Mouse (Mus musculus) forebrain, embryonic 15.5 days (tissue): ENCODE measurements around the gene Itgb6. TPM values are rescaled to one million over a fixed set of nuclear protein-coding genes. Genes with fewer than 3 reads are reported as not detected.

ENCODE experiments used
- ATAC-seq: fragments of 200-750 bp; cut with Nextera tagmentation; replicated peaks from 2 replicates; pipeline ENCODE4 v1.8.0; 2017; ENCODE audit warnings: mild to moderate bottlenecking, moderate TSS enrichment, moderate library complexity
- H3K27ac ChIP-seq: fragments of 300-500 bp; sonication (generic); replicated peaks from 2 replicates; pipeline ENCODE4 v1.5.1; 2015; ENCODE audit warnings: mild to moderate bottlenecking, inconsistent platforms
- H3K27me3 ChIP-seq: fragments of 300-500 bp; sonication (generic); 2 replicates; pipeline ENCODE4 v1.6.1; 2015; ENCODE audit warnings: inconsistent platforms
- H3K36me3 ChIP-seq: fragments of 300-500 bp; sonication (generic); 2 replicates; pipeline ENCODE4 v1.6.1; 2015; ENCODE audit warnings: mild to moderate bottlenecking, inconsistent platforms
- H3K4me1 ChIP-seq: fragments of 300-500 bp; sonication (generic); 2 replicates; pipeline ENCODE4 v1.6.1; 2015; ENCODE audit warnings: inconsistent platforms
- H3K4me2 ChIP-seq: fragments of 300-500 bp; sonication (generic); replicated peaks from 2 replicates; pipeline ENCODE4 v1.6.1; 2015; ENCODE audit warnings: mild to moderate bottlenecking, inconsistent platforms
- H3K4me3 ChIP-seq: fragments of 300-500 bp; sonication (generic); 2 replicates; pipeline ENCODE4 v1.5.1; 2015; ENCODE audit warnings: mild to moderate bottlenecking, inconsistent platforms
- H3K9ac ChIP-seq: fragments of 300-500 bp; sonication (generic); replicated peaks from 2 replicates; pipeline ENCODE4 v1.6.1; 2015; ENCODE audit warnings: mild to moderate bottlenecking, inconsistent platforms
- H3K9me3 ChIP-seq: fragments of 300-500 bp; sonication (generic); 2 replicates; pipeline ENCODE4 v1.6.1; 2016; ENCODE audit warnings: inconsistent platforms
- WGBS: fragments of 180-500 bp; shearing (Covaris S2); methylation state at CpG from one replicate; pipeline ENCODE4 v1.1.7; 2015; ENCODE audit warnings: mixed read lengths; 5-methylcytosine and 5-hydroxymethylcytosine counted together
- polyA plus RNA-seq: library from polyadenylated mRNA; unstranded; fragments of >200 nt; fragmentation: Nextera tagmentation; extraction: Ambion mirVana; gene quantifications from 2 replicates; pipeline ENCODE4 v1.2.1, GENCODE M21; 2015

The Itgb6 gene
- polyA plus RNA-seq, 1 experiment from 2014 or later, result not detected

- WGBS, result 13% methylated on average over 3 of the region's 3 CpGs
- Histone ChIP-seq H3K27ac (no peak overlapping the region), H3K36me3 (no peaks in the 10 kb centered on the region), H3K4me3 (no peak overlapping the region), H3K27me3 (peaks cover 7% of the 10 kb centered on the region; the same call in 1 of the 2 replicates), H3K4me1 (peaks cover 17% of the 10 kb centered on the region), H3K9ac (no peak overlapping the region), H3K9me3 (no peaks in the 10 kb centered on the region), H3K4me2 (no peak overlapping the region; the same call in 1 of the 2 replicates)
- peak; percentile 68 for ATAC-seq
Measured at GRCm38 (mm10) chr2:60636481-60636880, 86.0 kb downstream of the Itgb6 start.

- H3K27me3 ChIP-seq, result peaks cover 7% of the 10 kb centered on the region; the same call in 1 of the 2 replicates
- H3K9ac ChIP-seq, result no peak overlapping the region
- H3K36me3 ChIP-seq, result no peaks in the 10 kb centered on the region
- no peak overlapping the region for H3K27ac ChIP-seq
- WGBS, result 47% methylated on average over 6 of the region's 6 CpGs
- no peak for ATAC-seq
- H3K4me3 ChIP-seq, result no peak overlapping the region
- H3K4me1 ChIP-seq, result peaks cover 17% of the 10 kb centered on the region
- no peak overlapping the region for H3K4me2 ChIP-seq
- H3K9me3 ChIP-seq, result no peaks in the 10 kb centered on the region
Measured at GRCm38 (mm10) chr2:60636038-60636437, 86.4 kb downstream of the Itgb6 start.

DNA sequence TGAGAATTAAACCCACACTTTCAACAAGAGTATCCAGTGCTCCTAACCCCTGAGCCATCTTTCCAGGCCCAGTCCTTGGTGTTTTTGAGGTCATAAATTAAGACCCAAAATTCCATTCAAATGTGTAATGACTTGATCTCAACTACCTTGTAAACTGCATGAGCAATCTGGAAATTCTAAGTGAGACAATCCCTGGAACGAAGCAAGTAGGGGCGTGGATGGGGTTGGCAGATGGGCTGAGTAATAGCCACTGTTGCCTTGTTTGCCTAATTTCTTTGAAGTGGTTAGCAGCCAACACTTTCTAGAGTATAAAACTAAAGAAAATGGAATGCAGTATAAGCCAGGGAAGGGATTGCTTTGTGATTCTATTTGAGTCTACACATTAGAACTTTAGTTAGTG, 89.7 kb downstream of the Itgb6 start:
- H3K9me3 ChIP-seq, result no peaks in the 10 kb centered on the region
- no peak for ATAC-seq
- 77% methylated on average over 2 of the region's 2 CpGs for WGBS

GRCm38 (mm10) chr2:60630304-60630703, 92.1 kb downstream of the Itgb6 start:
- Histone ChIP-seq H3K9me3 (no peaks in the 10 kb centered on the region), H3K36me3 (no peaks in the 10 kb centered on the region), H3K27me3 (no peaks in the 10 kb centered on the region), H3K27ac (no peak overlapping the region), H3K4me2 (no peak overlapping the region), H3K9ac (no peak overlapping the region), H3K4me1 (no peaks in the 10 kb centered on the region), H3K4me3 (no peak overlapping the region)
- 43% methylated on average over 2 of the region's 2 CpGs for WGBS
- peak; percentile 66 for ATAC-seq

More for the DNA sequence above, 89.7 kb downstream of the Itgb6 start:
- H3K4me3 ChIP-seq, result no peak overlapping the region
- no peaks in the 10 kb centered on the region for H3K27me3 ChIP-seq
- H3K36me3 ChIP-seq, result no peaks in the 10 kb centered on the region
- H3K4me2 ChIP-seq, result no peak overlapping the region
- no peak overlapping the region for H3K9ac ChIP-seq
- no peak overlapping the region for H3K27ac ChIP-seq
- H3K4me1 ChIP-seq, result peaks cover 17% of the 10 kb centered on the region

GRCm38 (mm10) chr2:60627952-60628351, 94.5 kb downstream of the Itgb6 start:
- WGBS, result 78% methylated on average over 4 of the region's 4 CpGs
- H3K4me2 ChIP-seq, result no peak overlapping the region
- H3K9ac ChIP-seq, result no peak overlapping the region
- H3K36me3 ChIP-seq, result no peaks in the 10 kb centered on the region
- H3K9me3 ChIP-seq, result no peaks in the 10 kb centered on the region
- H3K27me3 ChIP-seq, result no peaks in the 10 kb centered on the region
- H3K27ac ChIP-seq, result no peak overlapping the region
- no peak overlapping the region for H3K4me3 ChIP-seq
- no peak for ATAC-seq
- H3K4me1 ChIP-seq, result no peaks in the 10 kb centered on the region

- H3K27ac ChIP-seq, result no peak overlapping the region
- WGBS, result 82% methylated on average over 10 of the region's 10 CpGs
- H3K4me2 ChIP-seq, result no peak overlapping the region
- H3K4me1 ChIP-seq, result no peaks in the 10 kb centered on the region
- no peaks in the 10 kb centered on the region for H3K9me3 ChIP-seq
- no peak overlapping the region for H3K4me3 ChIP-seq
- no peak overlapping the region for H3K9ac ChIP-seq
- no peak for ATAC-seq
- H3K27me3 ChIP-seq, result no peaks in the 10 kb centered on the region
- H3K36me3 ChIP-seq, result no peaks in the 10 kb centered on the region
Measured at GRCm38 (mm10) chr2:60627515-60627914, 94.9 kb downstream of the Itgb6 start.

DNA sequence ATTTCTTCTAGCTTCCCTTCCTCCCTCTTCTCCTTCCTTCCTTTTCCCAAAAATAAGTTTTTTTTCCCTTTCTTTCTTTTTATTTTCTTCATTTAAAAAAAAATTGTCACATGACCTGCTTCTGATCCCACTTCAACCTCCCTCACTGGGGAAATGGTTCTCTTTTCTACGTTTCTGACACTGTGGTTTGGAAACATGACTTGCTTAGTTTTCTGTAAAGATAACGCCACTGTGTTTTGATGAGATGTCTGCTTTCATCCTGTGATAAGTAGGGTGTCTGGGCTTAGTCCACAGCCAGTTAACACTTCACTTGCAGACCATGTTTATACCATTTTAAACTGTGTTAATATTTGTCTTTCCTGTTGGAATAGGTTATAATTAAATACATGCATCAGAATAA, 96.7 kb downstream of the Itgb6 start:
- no peak overlapping the region for H3K4me2 ChIP-seq
- H3K4me3 ChIP-seq, result no peak overlapping the region
- ATAC-seq, result no peak
- H3K27ac ChIP-seq, result no peak overlapping the region
- no peaks in the 10 kb centered on the region for H3K27me3 ChIP-seq
- H3K4me1 ChIP-seq, result no peaks in the 10 kb centered on the region
- H3K36me3 ChIP-seq, result no peaks in the 10 kb centered on the region
- H3K9ac ChIP-seq, result no peak overlapping the region
- WGBS, result 57% methylated on average over 2 of the region's 2 CpGs
- no peaks in the 10 kb centered on the region for H3K9me3 ChIP-seq

- Histone ChIP-seq H3K9ac (no peak overlapping the region), H3K27ac (no peak overlapping the region), H3K4me3 (no peak overlapping the region), H3K4me2 (no peak overlapping the region), H3K27me3 (no peaks in the 10 kb centered on the region), H3K36me3 (no peaks in the 10 kb centered on the region), H3K9me3 (no peaks in the 10 kb centered on the region), H3K4me1 (no peaks in the 10 kb centered on the region)
- WGBS, result 88% methylated on average over 7 of the region's 7 CpGs
- no peak for ATAC-seq
Measured at GRCm38 (mm10) chr2:60622161-60622560, 100.3 kb downstream of the Itgb6 start.

DNA sequence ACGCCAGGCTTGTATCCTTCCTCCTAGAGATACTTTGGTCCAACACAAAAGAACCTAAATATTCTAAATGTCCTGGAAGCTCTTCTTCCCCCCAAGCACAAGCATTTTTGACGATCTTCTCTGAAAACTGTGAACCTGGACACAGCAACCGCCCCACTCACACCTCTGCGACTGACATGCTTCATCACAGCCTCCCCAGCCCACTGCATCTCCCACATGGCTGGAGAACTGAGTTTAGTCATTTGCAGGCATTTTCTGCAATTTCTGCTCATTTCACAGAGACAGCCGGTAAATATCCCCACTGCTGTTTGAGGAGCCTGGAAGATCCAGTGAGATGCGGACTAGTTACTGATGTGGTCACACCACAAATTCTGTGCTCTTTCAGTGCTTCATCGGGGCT, 107.7 kb downstream of the Itgb6 start:
- Histone ChIP-seq H3K9ac (no peak overlapping the region), H3K4me3 (no peak overlapping the region), H3K4me1 (peaks cover 17% of the 10 kb centered on the region), H3K36me3 (no peaks in the 10 kb centered on the region), H3K27ac (no peak overlapping the region), H3K9me3 (no peaks in the 10 kb centered on the region), H3K4me2 (no peak overlapping the region), H3K27me3 (no peaks in the 10 kb centered on the region)
- no peak for ATAC-seq
- 95% methylated on average over 7 of the region's 7 CpGs for WGBS

GRCm38 (mm10) chr2:60613857-60614228, 108.6 kb downstream of the Itgb6 start:
- H3K27me3 ChIP-seq, result no peaks in the 10 kb centered on the region
- peaks cover 17% of the 10 kb centered on the region for H3K4me1 ChIP-seq
- H3K36me3 ChIP-seq, result no peaks in the 10 kb centered on the region
- no peaks in the 10 kb centered on the region for H3K9me3 ChIP-seq
- no peak overlapping the region for H3K27ac ChIP-seq
- H3K4me2 ChIP-seq, result peak overlapping the region; percentile 20; the same call in 1 of the 2 replicates
- no peak for ATAC-seq
- 42% methylated on average over 3 of the region's 3 CpGs for WGBS
- H3K4me3 ChIP-seq, result no peak overlapping the region
- H3K9ac ChIP-seq, result no peak overlapping the region

GRCm38 (mm10) chr2:60612906-60613856, 109.3 kb downstream of the Itgb6 start:
- H3K9me3 ChIP-seq, result no peaks in the 10 kb centered on the region
- H3K9ac ChIP-seq, result no peak overlapping the region
- 15% methylated on average over 15 of the region's 15 CpGs for WGBS
- H3K27ac ChIP-seq, result no peak overlapping the region
- ATAC-seq, result peak; percentile 53; the same call in 1 of the 2 replicates
- H3K27me3 ChIP-seq, result no peaks in the 10 kb centered on the region
- H3K4me3 ChIP-seq, result no peak overlapping the region
- H3K4me1 ChIP-seq, result peaks cover 17% of the 10 kb centered on the region
- H3K4me2 ChIP-seq, result peak overlapping the region; percentile 20; the same call in 1 of the 2 replicates
- no peaks in the 10 kb centered on the region for H3K36me3 ChIP-seq

DNA sequence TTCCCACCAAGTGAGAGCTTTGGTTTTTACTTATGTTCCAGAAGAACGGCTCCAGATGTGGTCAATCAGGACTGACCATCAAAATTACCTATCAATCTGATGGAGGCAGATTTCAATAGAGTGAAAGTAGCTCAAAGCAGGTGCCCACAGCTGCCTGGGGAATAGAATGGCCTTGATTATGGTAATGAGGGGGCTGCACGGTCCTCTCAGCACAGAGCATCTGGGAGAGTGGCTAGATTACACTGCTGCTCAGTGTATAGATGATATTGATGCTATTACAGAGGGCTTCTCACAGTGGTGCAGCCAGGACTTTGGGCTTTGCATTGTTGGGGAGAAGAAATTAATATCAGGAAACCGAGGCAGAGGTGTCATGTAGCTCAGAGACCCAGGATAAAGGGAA, 110.8 kb downstream of the Itgb6 start:
- no peak overlapping the region for H3K9ac ChIP-seq
- H3K27ac ChIP-seq, result no peak overlapping the region
- no peaks in the 10 kb centered on the region for H3K9me3 ChIP-seq
- H3K4me2 ChIP-seq, result no peak overlapping the region
- 27% methylated on average over 3 of the region's 3 CpGs for WGBS
- no peaks in the 10 kb centered on the region for H3K27me3 ChIP-seq
- no peaks in the 10 kb centered on the region for H3K36me3 ChIP-seq
- H3K4me1 ChIP-seq, result peaks cover 17% of the 10 kb centered on the region
- peak; percentile 58; the same call in 1 of the 2 replicates for ATAC-seq
- H3K4me3 ChIP-seq, result no peak overlapping the region
